15 mouse cellular contexts compared by ENCODE assay signal in the genomic region with DNA sequence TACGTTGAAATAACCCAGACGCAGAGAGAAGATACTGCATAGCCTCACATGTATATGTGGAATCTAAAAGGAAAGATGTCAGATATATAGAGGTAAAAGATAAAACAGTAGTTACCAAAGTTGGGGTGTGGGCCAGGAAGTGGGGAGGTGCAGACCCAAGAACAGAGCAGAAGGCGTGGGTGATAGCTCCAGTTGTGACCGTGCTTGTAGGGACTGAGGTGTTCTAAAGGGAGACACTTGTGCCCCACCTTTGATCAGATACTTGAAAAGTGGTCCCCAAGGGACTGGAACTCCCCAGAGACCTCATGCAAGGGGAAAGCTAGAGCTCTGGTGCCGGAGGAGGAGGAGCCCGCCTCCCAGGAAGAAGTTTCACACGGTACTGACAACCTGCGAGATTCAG. TPM values are rescaled to one million over a fixed set of nuclear protein-coding genes. Genes with fewer than 3 reads are reported as not detected.
"Had no signal": no experiment of that assay in that cellular context is flagged by ENCODE, and none has a peak within 500 bp of the region (broad histone marks: within the 10 kb centered on the region; RNA-seq: fewer than 3 reads in every experiment).

No protein-coding gene starts in this region.

- H3K27ac ChIP-seq: intestine, embryonic 15.5 days; layer of hippocampus, adult 2 months; limb, embryonic 10.5 days; midbrain, embryonic 15.5 days; neural tube, embryonic 13.5 days had no signal

- H3K9me3 ChIP-seq: intestine, embryonic 15.5 days; limb, embryonic 10.5 days; midbrain, embryonic 15.5 days; neural tube, embryonic 13.5 days had no signal

- H3K4me3 ChIP-seq: intestine, embryonic 15.5 days; layer of hippocampus, adult 2 months; limb, embryonic 10.5 days; midbrain, embryonic 15.5 days; neural tube, embryonic 13.5 days had no signal

- H3K4me1 ChIP-seq: intestine, embryonic 15.5 days; midbrain, embryonic 15.5 days had no signal

- DNase-seq: kidney, adult 18-20 months; kidney, postnatal 10 days; kidney, postnatal 4 days; lung, embryonic 14.5 days; lung, postnatal 10 days; lung, postnatal 4 days; retina, postnatal 1 day; right cerebral cortex, postnatal 4 days had no signal

- H3K36me3 ChIP-seq: intestine, embryonic 15.5 days; limb, embryonic 10.5 days; midbrain, embryonic 15.5 days; neural tube, embryonic 13.5 days had no signal

- H3K27me3 ChIP-seq: intestine, embryonic 15.5 days; midbrain, embryonic 15.5 days; neural tube, embryonic 13.5 days had no signal

RNA-seq across cellular contexts. Expression of gene Fam186b, which starts 19.6 kb away (rescaled TPM):
- total RNA-seq: megakaryocyte, adult 5-6 weeks; monocyte, adult 5-6 weeks had no signal

RNA-seq across cellular contexts. Expression of gene Kcnh3, which starts 51.4 kb away (rescaled TPM):
- total RNA-seq: megakaryocyte, adult 5-6 weeks; monocyte, adult 5-6 weeks had no signal
- polyA plus RNA-seq: limb, embryonic 10.5 days had no signal
